Mouse (Mus musculus) pancreas, adult 10 weeks (tissue): Measurements from ENCODE around the gene Fbxo9. TPM values are rescaled to one million over a fixed set of nuclear protein-coding genes. Genes with fewer than 3 reads are reported as not detected.

Experiments
- polyA plus RNA-seq: library from polyadenylated mRNA; stranded (reverse); fragments of 350-450 nt; fragmentation: Illumina TruSeq; extraction: RNeasy Lipid Tissue Mini Kit (QIAGEN cat#74804); gene quantifications from one replicate; pipeline ENCODE4 v1.2.3, GENCODE M21; 2015; ENCODE audit warnings: low read depth, low replicate concordance; ENCODE audit not compliant: insufficient read depth

The Fbxo9 gene
- 32.2 TPM for polyA plus RNA-seq

GRCm38 (mm10) chr9:78108796-78109239 is at the start of gene Fbxo9, which contains the start of gene Ick:
Fbxo9 (minus strand) TSS chr9:78109065.
Ick (plus strand) TSS chr9:78109192.

GRCm38 (mm10) chr9:78051677-78052076 is 57.2 kb downstream of the Fbxo9 start, which contains the start of gene Gcm1:
Gcm1 (plus strand) TSS chr9:78051924.

Other genes starting within 250 kb of the Fbxo9 start
- gene Elovl5, start 191.7 kb downstream of the Fbxo9 start, polyA plus RNA-seq, result 23.5 TPM
- gene Gcm1, start 57.1 kb downstream of the Fbxo9 start, polyA plus RNA-seq, result not detected
- gene Ick, start 127 bp upstream of the Fbxo9 start, polyA plus RNA-seq, result 4.0 TPM
- gene Gsta4, start 73.7 kb upstream of the Fbxo9 start, polyA plus RNA-seq, result 5.2 TPM
- gene Gsta1, start 121.6 kb upstream of the Fbxo9 start, polyA plus RNA-seq, result not detected
- gene Gm3776, start 148.1 kb upstream of the Fbxo9 start, polyA plus RNA-seq, result not detected
- gene Gm10639, start 180.9 kb upstream of the Fbxo9 start, polyA plus RNA-seq, result not detected
- gene Omt2a, start 205.7 kb upstream of the Fbxo9 start, polyA plus RNA-seq, result not detected
- gene Omt2b, start 218.5 kb upstream of the Fbxo9 start, polyA plus RNA-seq, result not detected
- not detected for gene Gsta2, start 246.7 kb upstream of the Fbxo9 start, polyA plus RNA-seq